ENCODE assay signal across 8 mouse cellular contexts in the genomic region with DNA sequence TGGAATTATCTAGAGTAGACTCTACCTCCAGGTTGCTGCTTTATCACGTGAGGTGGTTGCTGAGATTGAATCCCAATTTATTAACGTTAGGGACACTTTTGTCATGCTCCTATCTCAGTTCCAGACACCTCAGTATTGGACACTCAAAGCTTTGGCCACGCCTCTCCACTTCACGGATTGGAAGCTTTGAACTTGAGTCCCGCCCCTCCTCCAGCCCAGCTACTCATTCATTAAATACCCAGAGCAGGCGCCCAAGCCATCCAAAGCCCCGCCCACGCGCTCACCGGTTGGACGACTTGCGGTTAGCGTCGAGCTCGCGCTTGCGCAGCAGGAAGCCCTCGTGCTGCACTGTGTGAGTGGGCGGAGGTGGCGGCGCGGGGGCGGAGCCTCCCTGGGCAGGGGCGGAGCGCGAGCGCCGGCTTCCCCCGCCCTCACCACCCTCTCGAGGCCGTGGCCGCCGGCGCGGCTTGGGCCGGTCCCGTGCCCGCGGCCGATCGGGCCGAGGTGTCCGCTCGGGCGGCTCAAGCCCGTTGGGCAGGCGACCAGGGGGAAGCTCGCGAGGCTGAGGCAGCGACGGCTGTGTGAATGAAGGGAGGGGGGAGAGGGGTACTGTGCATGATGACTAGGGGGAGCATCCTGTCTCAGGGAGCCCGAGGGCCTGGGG. TPM values are rescaled to one million over a fixed set of nuclear protein-coding genes. Genes with fewer than 3 reads are reported as not detected.
DNase-seq lines count a peak whose midpoint lies in the region; ATAC-seq and TF ChIP-seq lines count a peak whose summit lies in the region.

No protein-coding gene starts in this region.

- no peak for TF ChIP-seq EP300 in heart, adult 2 months (IDR thresholded peaks at IDR 0.05; ENCODE audit: insufficient read depth, low read depth, low read length)

- H3K9ac ChIP-seq in embryonic facial prominence, embryonic 14.5 days (ENCODE audit: low read depth, low read length), result peak overlapping the region; percentile 67
- peak overlapping the region; percentile 88 for H3K9ac ChIP-seq in heart, adult 2 months (ENCODE audit: low read depth, low read length)
- H3K9ac ChIP-seq in limb, embryonic 13.5 days, result peak overlapping the region; percentile 65
- H3K9ac ChIP-seq in midbrain, postnatal 0 days (replicated peaks; ENCODE audit: low read length, poor library complexity, severe bottlenecking), result peak overlapping the region; percentile 63

- no peak for TF ChIP-seq POLR2A in heart, adult 2 months (IDR thresholded peaks at IDR 0.05; ENCODE audit: insufficient read depth, low read depth, low read length)

- peak overlapping the region; percentile 55 for H3K4me3 ChIP-seq in embryonic facial prominence, embryonic 14.5 days (ENCODE audit: low read depth, low read length)
- H3K4me3 ChIP-seq in heart, adult 2 months, result peak overlapping the region; percentile 29
- H3K4me3 ChIP-seq in limb, embryonic 13.5 days, result peak overlapping the region; percentile 55
- peak overlapping the region; percentile 46 for H3K4me3 ChIP-seq in midbrain, postnatal 0 days (ENCODE audit: low read depth, low read length)

- H3K9me3 ChIP-seq in embryonic facial prominence, embryonic 14.5 days (ENCODE audit: control insufficient read depth, low read length), result no peaks in the 10 kb centered on the region
- no peaks in the 10 kb centered on the region for H3K9me3 ChIP-seq in limb, embryonic 13.5 days
- H3K9me3 ChIP-seq in midbrain, postnatal 0 days (ENCODE audit: low read length), result no peaks in the 10 kb centered on the region

- peaks cover 54% of the 10 kb centered on the region for H3K27me3 ChIP-seq in embryonic facial prominence, embryonic 14.5 days (replicated peaks; ENCODE audit: control insufficient read depth, insufficient read depth, low read length)
- peaks cover 14% of the 10 kb centered on the region for H3K27me3 ChIP-seq in heart, adult 2 months (ENCODE audit: control insufficient read depth, insufficient read depth, low read length)
- peaks cover 71% of the 10 kb centered on the region for H3K27me3 ChIP-seq in limb, embryonic 13.5 days
- H3K27me3 ChIP-seq in midbrain, postnatal 0 days (ENCODE audit: insufficient read depth, low read length), result peaks cover 38% of the 10 kb centered on the region

- peaks cover 5% of the 10 kb centered on the region for H3K4me1 ChIP-seq in embryonic facial prominence, embryonic 14.5 days (ENCODE audit: control insufficient read depth, insufficient read depth, low read length)
- H3K4me1 ChIP-seq in heart, adult 2 months (ENCODE audit: control insufficient read depth, insufficient read depth, low read length), result peaks cover 3% of the 10 kb centered on the region; the same call in 1 of the 2 replicates
- peaks cover 20% of the 10 kb centered on the region for H3K4me1 ChIP-seq in limb, embryonic 13.5 days
- no peaks in the 10 kb centered on the region; the same call in 1 of the 2 replicates for H3K4me1 ChIP-seq in midbrain, postnatal 0 days (ENCODE audit: insufficient read depth, low read length)

- no peak for TF ChIP-seq CTCF in heart, adult 2 months (IDR thresholded peaks at IDR 0.05)
- TF ChIP-seq CTCF in midbrain, postnatal 0 days (IDR thresholded peaks at IDR 0.05), result no peak

- no peaks in the 10 kb centered on the region for H3K79me2 ChIP-seq in heart, adult 2 months (replicated peaks; ENCODE audit: control insufficient read depth, insufficient read depth, low read length)

- H3K4me2 ChIP-seq in embryonic facial prominence, embryonic 14.5 days (ENCODE audit: low read depth, low read length), result peak overlapping the region; percentile 72
- peak overlapping the region; percentile 75 for H3K4me2 ChIP-seq in limb, embryonic 13.5 days (replicated peaks)
- H3K4me2 ChIP-seq in midbrain, postnatal 0 days (ENCODE audit: low read depth, low read length, poor library complexity, severe bottlenecking), result peak overlapping the region; percentile 76

- no peaks in the 10 kb centered on the region for H3K36me3 ChIP-seq in embryonic facial prominence, embryonic 14.5 days (ENCODE audit: control insufficient read depth, insufficient read depth, low read length)
- H3K36me3 ChIP-seq in heart, adult 2 months (ENCODE audit: control insufficient read depth, insufficient read depth, low read length), result no peaks in the 10 kb centered on the region
- H3K36me3 ChIP-seq in limb, embryonic 13.5 days, result no peaks in the 10 kb centered on the region
- H3K36me3 ChIP-seq in midbrain, postnatal 0 days (ENCODE audit: insufficient read depth, low read length), result peaks cover 8% of the 10 kb centered on the region; the same call in 1 of the 2 replicates

- WGBS in embryonic facial prominence, embryonic 14.5 days, result under 1% methylated on average over 40 of the region's 52 CpGs
- WGBS in heart, adult 2 months, result 1% methylated on average over 52 of the region's 52 CpGs
- under 1% methylated on average over 50 of the region's 52 CpGs for WGBS in limb, embryonic 13.5 days
- WGBS in midbrain, postnatal 0 days, result 0% methylated on average over 45 of the region's 52 CpGs

- intact Hi-C loops in heart, adult 2 months (cut with DNase I), result loop anchor here (2.0 kb wide), 1 partner anchor 25 kb away; a partner anchor contains a TSS

- peak; percentile 99 for DNase-seq in 3T3-L1 (ENCODE audit: low read depth, low spot score)
- DNase-seq in adrenal gland, postnatal 4 days (ENCODE audit: low spot score in 2 of 2), result peak; percentile 97
- peak; percentile 100 for DNase-seq in embryonic facial prominence, embryonic 14.5 days (ENCODE audit: low spot score)
- DNase-seq in heart, adult 2 months, result peak; percentile 97 to 99
- peak; percentile 100 for DNase-seq in kidney, adult 8-10 months
- peak; percentile 100 for DNase-seq in midbrain, postnatal 0 days (ENCODE audit: low spot score)
- peak; percentile 95 to 96 for DNase-seq in spleen, postnatal 14 days (ENCODE audit: low spot score in 2 of 2)

- ATAC-seq in embryonic facial prominence, embryonic 14.5 days (ENCODE audit: low read depth), result peak; percentile 96
- ATAC-seq in limb, embryonic 13.5 days (ENCODE audit: low FRiP score, low read depth), result peak; percentile 96
- peak; percentile 95 for ATAC-seq in midbrain, postnatal 0 days (ENCODE audit: low FRiP score)

- no peak overlapping the region for H3K27ac ChIP-seq in embryonic facial prominence, embryonic 14.5 days (replicated peaks; ENCODE audit: low read depth, low read length)
- H3K27ac ChIP-seq in heart, adult 2 months, result no peak overlapping the region
- no peak overlapping the region for H3K27ac ChIP-seq in limb, embryonic 13.5 days
- no peak overlapping the region for H3K27ac ChIP-seq in midbrain, postnatal 0 days (ENCODE audit: low read depth, low read length)

RNA-seq across cellular contexts. Expression of a gene that starts 4.2 kb away (rescaled TPM):
- total RNA-seq in adrenal gland, postnatal 4 days (2021), result 1 to 10 TPM in 1 of 2 experiments, not detected in 1; 2.5 TPM
- polyA plus RNA-seq in embryonic facial prominence, embryonic 14.5 days (2014; fragmentation: Nextera tagmentation; extraction: Ambion mirVana), result not detected in 2 replicates
- under 1 TPM in 1 of 2 experiments, not detected in 1; 0.52 TPM for total RNA-seq in heart, adult 2 months (2021)
- polyA plus RNA-seq in heart, adult 2 months (2012; rRNA removed), result not detected in 2 replicates
- polyA plus RNA-seq in limb, embryonic 13.5 days (2015; fragmentation: Nextera tagmentation; extraction: Ambion mirVana), result not detected in 2 replicates
- total RNA-seq in midbrain, postnatal 0 days (2014; rRNA removed), result not detected in 2 replicates
- polyA plus RNA-seq in midbrain, postnatal 0 days (2015; fragmentation: Nextera tagmentation; extraction: Ambion mirVana), result not detected in 2 replicates

RNA-seq across cellular contexts. Expression of a gene that starts 5.6 kb away (rescaled TPM):
- 10 to 100 TPM; 22.9 to 31.7 TPM for total RNA-seq in adrenal gland, postnatal 4 days (2021)
- polyA plus RNA-seq in embryonic facial prominence, embryonic 14.5 days (2014; fragmentation: Nextera tagmentation; extraction: Ambion mirVana), result 26.5 and 30.3 TPM in 2 replicates
- 1 to 10 TPM; 4.6 to 7.1 TPM for total RNA-seq in heart, adult 2 months (2021)
- 17.3 and 20.2 TPM in 2 replicates for polyA plus RNA-seq in heart, adult 2 months (2012; rRNA removed)
- polyA plus RNA-seq in limb, embryonic 13.5 days (2015; fragmentation: Nextera tagmentation; extraction: Ambion mirVana), result 49.2 and 54.5 TPM in 2 replicates
- total RNA-seq in midbrain, postnatal 0 days (2014; rRNA removed), result 36.3 and 42.7 TPM in 2 replicates
- polyA plus RNA-seq in midbrain, postnatal 0 days (2015; fragmentation: Nextera tagmentation; extraction: Ambion mirVana), result 24.1 and 25.1 TPM in 2 replicates

RNA-seq across cellular contexts. Expression of a gene that starts 23.9 kb away (rescaled TPM):
- total RNA-seq in adrenal gland, postnatal 4 days (2021), result 100 to 1,000 TPM in 1 of 2 experiments, 10 to 100 TPM in 1; 95.4 to 102 TPM
- 74.2 and 74.8 TPM in 2 replicates for polyA plus RNA-seq in embryonic facial prominence, embryonic 14.5 days (2014; fragmentation: Nextera tagmentation; extraction: Ambion mirVana)
- 100 to 1,000 TPM; 187 to 221 TPM for total RNA-seq in heart, adult 2 months (2021)
- 349 and 374 TPM in 2 replicates for polyA plus RNA-seq in heart, adult 2 months (2012; rRNA removed)
- 25.8 and 29.3 TPM in 2 replicates for polyA plus RNA-seq in limb, embryonic 13.5 days (2015; fragmentation: Nextera tagmentation; extraction: Ambion mirVana)
- total RNA-seq in midbrain, postnatal 0 days (2014; rRNA removed), result 25.3 and 44.3 TPM in 2 replicates
- polyA plus RNA-seq in midbrain, postnatal 0 days (2015; fragmentation: Nextera tagmentation; extraction: Ambion mirVana), result 13.6 and 16.0 TPM in 2 replicates
